9 mouse cellular contexts compared by ENCODE assay signal in the genomic region with DNA sequence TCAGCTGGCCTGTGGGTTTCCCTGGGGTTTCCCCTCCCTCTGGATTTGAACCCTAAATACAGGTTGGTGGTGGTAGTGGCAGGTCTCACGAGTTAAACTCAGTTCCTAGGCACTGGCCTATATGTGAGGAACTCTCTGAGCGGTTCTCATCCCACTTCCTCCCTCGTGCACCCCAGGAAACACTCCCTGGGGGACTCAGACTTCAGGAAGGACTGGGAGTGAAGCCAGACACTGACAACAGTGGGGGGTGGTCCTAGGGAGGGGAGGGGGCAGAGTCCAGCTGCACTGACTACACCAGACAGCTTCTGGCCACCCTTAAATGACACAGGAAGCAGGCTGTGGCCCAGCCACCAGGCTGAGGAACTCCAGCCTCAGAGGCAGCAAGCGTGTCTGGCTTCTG. TPM values are rescaled to one million over a fixed set of nuclear protein-coding genes. Genes with fewer than 3 reads are reported as not detected.
DNase-seq lines count a peak whose midpoint lies in the region; ATAC-seq lines count a peak whose summit lies in the region.
"Had no signal": no experiment of that assay in that cellular context is flagged by ENCODE, and none has a peak within 500 bp of the region (broad histone marks: within the 10 kb centered on the region; RNA-seq: fewer than 3 reads in every experiment).

No protein-coding gene starts in this region.

- no peak for ATAC-seq in forebrain, embryonic 11.5 days (replicated peaks; ENCODE audit: low FRiP score)
- no peak for ATAC-seq in forebrain, embryonic 16.5 days
- ATAC-seq in embryonic facial prominence, embryonic 15.5 days (ENCODE audit: insufficient number of reproducible peaks, low FRiP score, low TSS enrichment, low read depth), result no peak
- no peak for ATAC-seq in hindbrain, embryonic 14.5 days (ENCODE audit: low FRiP score)
- 0 out of 2 replicates have a peak, but pooled peaks have one; percentile 23 for ATAC-seq in megakaryocyte progenitor cell, adult 5-6 weeks (replicated peaks; ENCODE audit: poor library complexity)

- WGBS in forebrain, embryonic 11.5 days, result 55% methylated on average over 4 of the region's 4 CpGs
- WGBS in forebrain, embryonic 16.5 days, result 38% methylated on average over 4 of the region's 4 CpGs
- WGBS in embryonic facial prominence, embryonic 15.5 days, result 39% methylated on average over 4 of the region's 4 CpGs
- WGBS in hindbrain, embryonic 14.5 days, result 34% methylated on average over 4 of the region's 4 CpGs

- H3K27ac ChIP-seq in forebrain, embryonic 11.5 days (ENCODE audit: low read depth, low read length), result no peak overlapping the region
- no peak overlapping the region for H3K27ac ChIP-seq in forebrain, embryonic 16.5 days (ENCODE audit: low read length)
- 0 out of 2 replicates have a peak overlapping the region, but pooled peaks have one; percentile 29 for H3K27ac ChIP-seq in embryonic facial prominence, embryonic 15.5 days (replicated peaks)
- H3K27ac ChIP-seq in hindbrain, embryonic 14.5 days, result 0 out of 2 replicates have a peak overlapping the region, but pooled peaks have one; percentile 93

- no peaks in the 10 kb centered on the region for H3K27me3 ChIP-seq in forebrain, embryonic 11.5 days (ENCODE audit: control insufficient read depth, insufficient read depth, low read length)
- no peaks in the 10 kb centered on the region for H3K27me3 ChIP-seq in forebrain, embryonic 16.5 days (replicated peaks; ENCODE audit: control insufficient read depth, insufficient read depth, low read length)
- H3K27me3 ChIP-seq in embryonic facial prominence, embryonic 15.5 days, result no peaks in the 10 kb centered on the region
- H3K27me3 ChIP-seq in hindbrain, embryonic 14.5 days (ENCODE audit: control insufficient read depth, insufficient read depth, low read length), result no peaks in the 10 kb centered on the region
- H3K27me3 ChIP-seq: embryonic facial prominence, embryonic 12.5 days had no signal

- DNase-seq in forebrain, embryonic 11.5 days (ENCODE audit: low spot score), result no peak
- DNase-seq in hindbrain, embryonic 14.5 days (ENCODE audit: low spot score), result no peak
- DNase-seq in spleen, adult 18-20 months, result no peak
- no peak for DNase-seq in Muller cell, postnatal 12 days (ENCODE audit: inconsistent ontology term)
- no peak for DNase-seq in urinary bladder, adult 18-20 months (ENCODE audit: low spot score in 2 of 2)

- no peaks in the 10 kb centered on the region for H3K9me3 ChIP-seq in forebrain, embryonic 11.5 days (ENCODE audit: control insufficient read depth, low read length)
- H3K9me3 ChIP-seq in forebrain, embryonic 16.5 days (ENCODE audit: control insufficient read depth, low read length), result no peaks in the 10 kb centered on the region
- H3K9me3 ChIP-seq in embryonic facial prominence, embryonic 15.5 days (replicated peaks), result no peaks in the 10 kb centered on the region
- H3K9me3 ChIP-seq in hindbrain, embryonic 14.5 days (ENCODE audit: control insufficient read depth, low read length), result no peaks in the 10 kb centered on the region
- H3K9me3 ChIP-seq: embryonic facial prominence, embryonic 12.5 days had no signal

- H3K4me1 ChIP-seq in forebrain, embryonic 11.5 days (replicated peaks; ENCODE audit: control insufficient read depth, insufficient read depth, low read length), result peaks cover 34% of the 10 kb centered on the region
- H3K4me1 ChIP-seq in forebrain, embryonic 16.5 days (replicated peaks; ENCODE audit: control insufficient read depth, insufficient read depth, low read length), result peaks cover 29% of the 10 kb centered on the region
- H3K4me1 ChIP-seq in embryonic facial prominence, embryonic 15.5 days, result peaks cover 33% of the 10 kb centered on the region
- peaks cover 40% of the 10 kb centered on the region for H3K4me1 ChIP-seq in hindbrain, embryonic 14.5 days (replicated peaks; ENCODE audit: control insufficient read depth, insufficient read depth, low read length)

- no peak overlapping the region; the same call in 1 of the 2 replicates for H3K4me2 ChIP-seq in forebrain, embryonic 11.5 days (ENCODE audit: low read depth, low read length, severe bottlenecking)
- no peak overlapping the region for H3K4me2 ChIP-seq in forebrain, embryonic 16.5 days (ENCODE audit: low read length)
- H3K4me2 ChIP-seq in embryonic facial prominence, embryonic 15.5 days (replicated peaks), result no peak overlapping the region
- no peak overlapping the region for H3K4me2 ChIP-seq in hindbrain, embryonic 14.5 days (replicated peaks)
- H3K4me2 ChIP-seq: embryonic facial prominence, embryonic 12.5 days had no signal

- H3K9ac ChIP-seq in forebrain, embryonic 11.5 days (ENCODE audit: low read length), result peak overlapping the region; percentile 33
- no peak overlapping the region for H3K9ac ChIP-seq in forebrain, embryonic 16.5 days (replicated peaks; ENCODE audit: low read depth, low read length)
- H3K9ac ChIP-seq in embryonic facial prominence, embryonic 15.5 days, result no peak overlapping the region
- peak overlapping the region; percentile 26; the same call in 1 of the 2 replicates for H3K9ac ChIP-seq in hindbrain, embryonic 14.5 days
- H3K9ac ChIP-seq: embryonic facial prominence, embryonic 12.5 days had no signal

- H3K36me3 ChIP-seq in forebrain, embryonic 11.5 days (ENCODE audit: control insufficient read depth, insufficient read depth, low read length), result no peaks in the 10 kb centered on the region
- no peaks in the 10 kb centered on the region for H3K36me3 ChIP-seq in forebrain, embryonic 16.5 days (ENCODE audit: control insufficient read depth, insufficient read depth)
- no peaks in the 10 kb centered on the region for H3K36me3 ChIP-seq in embryonic facial prominence, embryonic 15.5 days
- H3K36me3 ChIP-seq in hindbrain, embryonic 14.5 days (replicated peaks; ENCODE audit: control insufficient read depth, insufficient read depth), result no peaks in the 10 kb centered on the region; the same call in 1 of the 2 replicates

- H3K4me3 ChIP-seq in forebrain, embryonic 11.5 days (ENCODE audit: low read depth, low read length), result no peak overlapping the region
- no peak overlapping the region for H3K4me3 ChIP-seq in forebrain, embryonic 16.5 days (replicated peaks; ENCODE audit: low read length)
- no peak overlapping the region for H3K4me3 ChIP-seq in embryonic facial prominence, embryonic 15.5 days (replicated peaks)
- no peak overlapping the region for H3K4me3 ChIP-seq in hindbrain, embryonic 14.5 days (replicated peaks; ENCODE audit: low read length)
- H3K4me3 ChIP-seq: embryonic facial prominence, embryonic 12.5 days had no signal

RNA-seq across cellular contexts. Expression of gene Arhgef10l, which starts 43.0 kb away (rescaled TPM):
- polyA plus RNA-seq in forebrain, embryonic 11.5 days (2014; fragmentation: Nextera tagmentation; extraction: Ambion mirVana), result 23.3 and 23.6 TPM in 2 replicates
- polyA plus RNA-seq in forebrain, embryonic 16.5 days (2015; fragmentation: Nextera tagmentation; extraction: Ambion mirVana), result 20.5 and 23.0 TPM in 2 replicates
- 17.0 and 18.6 TPM in 2 replicates for polyA plus RNA-seq in embryonic facial prominence, embryonic 15.5 days (2015; fragmentation: Nextera tagmentation; extraction: Ambion mirVana)
- polyA plus RNA-seq in hindbrain, embryonic 14.5 days (2014; fragmentation: Nextera tagmentation; extraction: Ambion mirVana), result 19.6 and 21.9 TPM in 2 replicates
- total RNA-seq in megakaryocyte progenitor cell, adult 5-6 weeks (2015), result 1.1 and 3.8 TPM in 2 replicates
- 2.6 and 8.5 TPM in 2 replicates for total RNA-seq in megakaryocyte progenitor cell, adult 5-6 weeks (2017)

Comparison
In these comparisons a context has a peak if more than half of its experiments do, and no peak if none do; other contexts are left out.
1. H3K9ac ChIP-seq: peak in forebrain, embryonic 11.5 days (single experiment) and hindbrain, embryonic 14.5 days (single experiment); none in forebrain, embryonic 16.5 days (single experiment) and embryonic facial prominence, embryonic 15.5 days (single experiment).
2. H3K27ac ChIP-seq: peak in embryonic facial prominence, embryonic 15.5 days (single experiment) and hindbrain, embryonic 14.5 days (single experiment); none in forebrain, embryonic 11.5 days (single experiment) and forebrain, embryonic 16.5 days (single experiment).